7 mouse cellular contexts compared by ENCODE assay signal in the genomic region with DNA sequence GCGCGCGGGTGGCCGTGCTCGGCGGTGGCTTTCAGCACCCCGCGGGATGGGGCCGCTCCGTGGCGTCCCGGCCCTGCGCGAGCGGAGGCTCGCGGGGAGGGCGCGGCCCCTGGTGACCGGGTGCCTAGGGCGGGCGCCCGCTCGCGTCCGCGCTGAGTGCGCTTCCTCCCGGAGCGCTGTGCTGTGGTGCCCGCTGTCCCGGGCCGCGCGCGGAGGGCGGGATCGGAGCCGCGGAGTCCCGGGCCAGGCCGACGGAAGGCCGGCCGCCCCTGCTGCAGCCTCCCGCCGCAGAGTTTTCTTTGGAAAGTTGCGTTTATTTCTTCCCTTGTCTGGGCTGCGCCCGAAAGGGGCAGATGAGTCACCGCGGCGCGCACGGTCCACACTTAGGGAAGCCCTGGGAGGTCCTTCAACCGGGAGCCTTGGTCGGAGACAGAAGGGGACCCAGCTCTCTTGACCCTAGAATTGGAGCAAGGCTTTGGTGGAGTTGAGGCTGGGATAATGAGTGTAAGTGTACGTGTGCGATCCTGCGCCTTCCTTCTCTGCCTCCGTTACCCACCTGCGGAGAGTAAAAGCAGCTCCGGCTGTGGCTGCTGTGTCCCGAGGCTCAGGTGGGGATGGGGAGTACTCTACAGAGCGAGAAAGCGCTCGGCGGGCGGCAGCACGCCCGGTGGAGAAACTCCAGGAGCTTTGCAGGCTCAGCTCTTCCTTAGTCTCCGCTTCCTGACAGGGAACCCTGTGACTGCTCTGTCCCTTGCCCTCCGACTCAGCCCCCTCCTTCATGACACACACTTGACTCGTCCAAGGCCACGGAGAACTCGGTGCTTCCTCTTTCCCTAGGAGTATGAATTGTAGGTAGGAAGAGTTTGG. TPM values are rescaled to one million over a fixed set of nuclear protein-coding genes. Genes with fewer than 3 reads are reported as not detected.
DNase-seq lines count a peak whose midpoint lies in the region; ATAC-seq lines count a peak whose summit lies in the region.

No protein-coding gene starts in this region.

- H3K27ac ChIP-seq in liver, embryonic 12.5 days = no peak overlapping the region
- H3K27ac ChIP-seq in stomach, embryonic 14.5 days (ENCODE audit: low read length) = no peak overlapping the region

- peak; percentile 22 to 26 for DNase-seq in B cell, adult 2 months
- DNase-seq in CD4-positive, CD25-positive, alpha-beta regulatory T cell, adult 2 months (ENCODE audit: low read depth, low spot score) = peak; percentile 39
- peak; percentile 52 for DNase-seq in embryo, embryonic 11 days
- no peak for DNase-seq in spleen, postnatal 10 days (ENCODE audit: low spot score in 2 of 2)

- WGBS in liver, embryonic 12.5 days (ENCODE audit: insufficient replicate concordance) = 4% methylated on average over 76 of the region's 76 CpGs
- under 1% methylated on average over 76 of the region's 76 CpGs for WGBS in stomach, embryonic 14.5 days

- H3K9ac ChIP-seq in liver, embryonic 12.5 days = peak overlapping the region; percentile 59
- H3K9ac ChIP-seq in stomach, embryonic 14.5 days (replicated peaks; ENCODE audit: low read depth, low read length) = peak overlapping the region; percentile 34; the same call in 1 of the 2 replicates

- peaks cover 84% of the 10 kb centered on the region for H3K27me3 ChIP-seq in liver, embryonic 12.5 days (replicated peaks)
- 0 out of 2 replicates have a peak, but pooled peaks cover 7% of the 10 kb centered on the region for H3K27me3 ChIP-seq in stomach, embryonic 14.5 days (ENCODE audit: control insufficient read depth, insufficient read depth, low read length)

- H3K4me1 ChIP-seq in liver, embryonic 12.5 days = peaks cover 15% of the 10 kb centered on the region
- H3K4me1 ChIP-seq in stomach, embryonic 14.5 days (ENCODE audit: control insufficient read depth, insufficient read depth, low read length) = no peaks in the 10 kb centered on the region

- peak; percentile 17 to 29; a peak in 2 of 4 replicates for ATAC-seq in hematopoietic stem cell, adult 5-6 weeks (replicated peaks in 1 of 2; ENCODE audit: insufficient read depth in 1 of 2, low FRiP score in 2 of 2, low TSS enrichment in 1 of 2, low read depth in 1 of 2, poor library complexity in 2 of 2, severe bottlenecking in 2 of 2)
- ATAC-seq in liver, embryonic 12.5 days = peak; percentile 48
- ATAC-seq in stomach, embryonic 14.5 days (ENCODE audit: insufficient number of reproducible peaks, insufficient read depth, low FRiP score, low read depth) = peak; percentile 68

- H3K36me3 ChIP-seq in liver, embryonic 12.5 days = no peaks in the 10 kb centered on the region
- no peaks in the 10 kb centered on the region for H3K36me3 ChIP-seq in stomach, embryonic 14.5 days (ENCODE audit: control insufficient read depth, insufficient read depth, low read length)

- peak overlapping the region; percentile 63 for H3K4me3 ChIP-seq in liver, embryonic 12.5 days
- H3K4me3 ChIP-seq in stomach, embryonic 14.5 days (ENCODE audit: low read depth, low read length) = peak overlapping the region; percentile 65

- peak overlapping the region; percentile 85 for H3K4me2 ChIP-seq in liver, embryonic 12.5 days
- H3K4me2 ChIP-seq in stomach, embryonic 14.5 days (replicated peaks; ENCODE audit: low read depth, low read length) = peak overlapping the region; percentile 88

- H3K9me3 ChIP-seq in liver, embryonic 12.5 days (replicated peaks) = no peaks in the 10 kb centered on the region
- H3K9me3 ChIP-seq in stomach, embryonic 14.5 days (ENCODE audit: control insufficient read depth, low read depth, low read length) = no peaks in the 10 kb centered on the region

RNA-seq across cellular contexts. Expression of a gene that starts 0.6 kb away (rescaled TPM):
- total RNA-seq in hematopoietic stem cell, adult 5-6 weeks (2017) = 0.35 and 0.88 TPM in 2 replicates
- polyA plus RNA-seq in liver, embryonic 12.5 days (2016; fragmentation: Nextera tagmentation; extraction: Ambion mirVana) = 3.1 and 3.8 TPM in 2 replicates
- 3.8 and 4.7 TPM in 2 replicates for polyA plus RNA-seq in stomach, embryonic 14.5 days (2014; fragmentation: Nextera tagmentation; extraction: Ambion mirVana)

RNA-seq across cellular contexts. Expression of a gene that starts 44.1 kb away (rescaled TPM):
- total RNA-seq in hematopoietic stem cell, adult 5-6 weeks (2017) = 118 and 147 TPM in 2 replicates
- polyA plus RNA-seq in liver, embryonic 12.5 days (2016; fragmentation: Nextera tagmentation; extraction: Ambion mirVana) = 14.4 and 16.4 TPM in 2 replicates
- 35.7 and 38.2 TPM in 2 replicates for polyA plus RNA-seq in stomach, embryonic 14.5 days (2014; fragmentation: Nextera tagmentation; extraction: Ambion mirVana)

RNA-seq across cellular contexts. Expression of a gene that starts 53.0 kb away (rescaled TPM):
- 255 and 303 TPM in 2 replicates for total RNA-seq in hematopoietic stem cell, adult 5-6 weeks (2017)
- polyA plus RNA-seq in liver, embryonic 12.5 days (2016; fragmentation: Nextera tagmentation; extraction: Ambion mirVana) = 59.7 and 62.9 TPM in 2 replicates
- 58.6 and 61.2 TPM in 2 replicates for polyA plus RNA-seq in stomach, embryonic 14.5 days (2014; fragmentation: Nextera tagmentation; extraction: Ambion mirVana)

Comparison
In these comparisons a context has a peak if more than half of its experiments do, and no peak if none do; other contexts are left out.
1. DNase-seq: peak in B cell, adult 2 months (2 of 2), CD4-positive, CD25-positive, alpha-beta regulatory T cell, adult 2 months (single experiment) and embryo, embryonic 11 days (single experiment); none in spleen, postnatal 10 days (0 of 2).
2. Peak in every context shown above with its lines, with median percentiles within 50 percentile points of each other: ATAC-seq.